Mouse (Mus musculus) gastrocnemius, postnatal 14 days (tissue): Measurements from ENCODE around the gene Fut1. TPM values are rescaled to one million over a fixed set of nuclear protein-coding genes. Genes with fewer than 3 reads are reported as not detected.
A peak's percentile ranks its signal among the peaks of the same experiment; 100 is the strongest.

Experiments
- DNase-seq: peaks from one replicate; pipeline ENCODE4 v3.0.0; 2021; ENCODE audit warnings: mixed read lengths
- intact Hi-C: fragments of 180-260 bp; cut with DNase I; formaldehyde crosslinking; loops from one replicate; pipeline ENCODE4 v1.15.1; 2025; ENCODE audit warnings: low total_unique reads
- long read RNA-seq, 2 experiments: library from polyadenylated mRNA; stranded (forward); transcript quantifications; one replicate each; pipeline ENCODE4 v2.0.0; 2021
- total RNA-seq, 2 experiments: library from RNA; stranded (reverse); gene quantifications; 2 replicates each; pipeline ENCODE4 v1.2.3; 2021

Fut1 gene
- under 1 TPM in 1 of 2 experiments, not detected in 1; 0.11 TPM for total RNA-seq
- long read RNA-seq, experiment 1: 0 reads
- long read RNA-seq, experiment 2: 0 reads

- no peak for DNase-seq
- intact Hi-C loops: no loop called here
Observed at GRCm38 (mm10) chr7:45617042-45617695, at the start of gene Fut1. Gene Fut1 (plus strand): TSS chr7:45617289.

GRCm38 (mm10) chr7:45567780-45568516 lies 49.1 kb upstream of the Fut1 start:
- intact Hi-C loops: no loop called here
- peak; percentile 94 for DNase-seq

- no peak for DNase-seq
- intact Hi-C loops: no loop called here
Observed at GRCm38 (mm10) chr7:45568601-45569473, 48.3 kb upstream of the Fut1 start.

- peak; percentile 74 for DNase-seq
- intact Hi-C loops: no loop called here
Observed at GRCm38 (mm10) chr7:45570103-45570741, 46.9 kb upstream of the Fut1 start, which contains the start of gene Bcat2. Gene Bcat2 (plus strand): TSS chr7:45570153.

GRCm38 (mm10) chr7:45571966-45572365 lies 45.1 kb upstream of the Fut1 start:
- no peak for DNase-seq
- intact Hi-C loops: no loop called here

- DNase-seq: no peak
- intact Hi-C loops: no loop called here
Observed at GRCm38 (mm10) chr7:45573954-45574353, 43.1 kb upstream of the Fut1 start.

GRCm38 (mm10) chr7:45574472-45575379 lies 42.4 kb upstream of the Fut1 start:
- intact Hi-C loops: no loop called here
- DNase-seq: no peak

- intact Hi-C loops: loop anchor here (5.0 kb wide), 1 partner anchor 34 kb away; the partner anchor contains the start of gene Hsd17b14
- no peak for DNase-seq
Observed at GRCm38 (mm10) chr7:45585923-45586322, 31.2 kb upstream of the Fut1 start.

- DNase-seq: no peak
- intact Hi-C loops: loop anchor here (5.0 kb wide), 1 partner anchor 36 kb away; the partner anchor contains the start of gene Hsd17b14
Observed at GRCm38 (mm10) chr7:45587631-45588592, 29.2 kb upstream of the Fut1 start.

GRCm38 (mm10) chr7:45589173-45589572 lies 27.9 kb upstream of the Fut1 start:
- intact Hi-C loops: loop anchor here (5.0 kb wide), 1 partner anchor 37 kb away; the partner anchor contains the start of gene Hsd17b14

GRCm38 (mm10) chr7:45589898-45590297 lies 27.2 kb upstream of the Fut1 start:
- no peak for DNase-seq
- intact Hi-C loops: loop anchor here (5.0 kb wide), 1 partner anchor 38 kb away; the partner anchor contains the start of gene Hsd17b14

More at GRCm38 (mm10) chr7:45589173-45589572, 27.9 kb upstream of the Fut1 start:
- peak; percentile 94 for DNase-seq

- intact Hi-C loops: no loop called here
- no peak for DNase-seq
Observed at GRCm38 (mm10) chr7:45590874-45591273, 26.2 kb upstream of the Fut1 start.

GRCm38 (mm10) chr7:45591880-45592279 lies 25.2 kb upstream of the Fut1 start:
- no peak for DNase-seq
- intact Hi-C loops: no loop called here

GRCm38 (mm10) chr7:45593118-45593815 lies 23.8 kb upstream of the Fut1 start:
- peak; percentile 73 for DNase-seq
- intact Hi-C loops: no loop called here

GRCm38 (mm10) chr7:45595176-45595575 lies 21.9 kb upstream of the Fut1 start:
- intact Hi-C loops: no loop called here

GRCm38 (mm10) chr7:45596107-45596506 lies 21.0 kb upstream of the Fut1 start:
- intact Hi-C loops: no loop called here
- no peak for DNase-seq

More at GRCm38 (mm10) chr7:45595176-45595575, 21.9 kb upstream of the Fut1 start:
- DNase-seq: no peak
